Mouse (Mus musculus) kidney, postnatal 0 days (tissue): ENCODE data around the gene Lamtor2. TPM values are rescaled to one million over a fixed set of nuclear protein-coding genes. Genes with fewer than 3 reads are reported as not detected.

Experiments
- ATAC-seq: fragments of 200-750 bp; cut with Nextera tagmentation; replicated peaks from 2 replicates; pipeline ENCODE4 v1.8.0; 2017; ENCODE audit warnings: low read depth, moderate number of reproducible peaks, moderate TSS enrichment, moderate library complexity; ENCODE audit not compliant: low FRiP score
- DNase-seq: peaks from one replicate; pipeline ENCODE4 v3.0.0-alpha.2; 2016; ENCODE audit warnings: low spot score
- H3K27ac ChIP-seq: fragments of 300-500 bp; sonication (generic); 2 replicates; pipeline ENCODE4 v1.5.1; 2014; ENCODE audit warnings: mild to moderate bottlenecking
- H3K27me3 ChIP-seq: fragments of 300-500 bp; sonication (generic); 2 replicates; pipeline ENCODE4 v1.6.1; 2014; ENCODE audit warnings: low read length, mixed read lengths; ENCODE audit not compliant: insufficient read depth
- H3K36me3 ChIP-seq: fragments of 300-500 bp; sonication (generic); 2 replicates; pipeline ENCODE4 v1.6.1; 2014; ENCODE audit warnings: low read length, mixed read lengths; ENCODE audit not compliant: insufficient read depth
- H3K4me1 ChIP-seq: fragments of 300-500 bp; sonication (generic); replicated peaks from 2 replicates; pipeline ENCODE4 v1.6.1; 2014; ENCODE audit warnings: antibody characterized with exemption, low read length, mixed read lengths; ENCODE audit not compliant: insufficient read depth
- H3K4me2 ChIP-seq: fragments of 300-500 bp; sonication (generic); 2 replicates; pipeline ENCODE4 v1.6.1; 2014; ENCODE audit warnings: mild to moderate bottlenecking, low read length, moderate library complexity, mixed read lengths
- H3K4me3 ChIP-seq: fragments of 300-500 bp; sonication (generic); replicated peaks from 2 replicates; pipeline ENCODE4 v1.5.1; 2014; ENCODE audit warnings: low read depth, low read length
- H3K9ac ChIP-seq: fragments of 300-500 bp; sonication (generic); 2 replicates; pipeline ENCODE4 v1.6.1; 2014; ENCODE audit warnings: low read depth, low read length
- H3K9me3 ChIP-seq: fragments of 300-500 bp; sonication (generic); replicated peaks from 2 replicates; pipeline ENCODE4 v1.6.1; 2016; ENCODE audit warnings: low read length, inconsistent platforms, mixed read lengths
- CTCF ChIP-seq: IDR thresholded peaks from 2 replicates; pipeline ENCODE4 v1.5.1; 2016; ENCODE audit warnings: antibody characterized with exemption, low read depth, mild to moderate bottlenecking, moderate library complexity
- WGBS: fragments of 180-500 bp; shearing (Covaris S2); extraction: QIAGEN DNeasy Blood & Tissue Kit; methylation state at CpG from one replicate; pipeline ENCODE4 v1.1.7; 2014; 5-methylcytosine and 5-hydroxymethylcytosine counted together
- polyA plus RNA-seq: library from polyadenylated mRNA; unstranded; fragments of >200 nt; fragmentation: Nextera tagmentation; extraction: Ambion mirVana; gene quantifications from 2 replicates; pipeline ENCODE4 v1.2.1, GENCODE M21; 2015

The Lamtor2 gene
- polyA plus RNA-seq, 1 experiment from 2014 or later, result 173 TPM

DNA sequence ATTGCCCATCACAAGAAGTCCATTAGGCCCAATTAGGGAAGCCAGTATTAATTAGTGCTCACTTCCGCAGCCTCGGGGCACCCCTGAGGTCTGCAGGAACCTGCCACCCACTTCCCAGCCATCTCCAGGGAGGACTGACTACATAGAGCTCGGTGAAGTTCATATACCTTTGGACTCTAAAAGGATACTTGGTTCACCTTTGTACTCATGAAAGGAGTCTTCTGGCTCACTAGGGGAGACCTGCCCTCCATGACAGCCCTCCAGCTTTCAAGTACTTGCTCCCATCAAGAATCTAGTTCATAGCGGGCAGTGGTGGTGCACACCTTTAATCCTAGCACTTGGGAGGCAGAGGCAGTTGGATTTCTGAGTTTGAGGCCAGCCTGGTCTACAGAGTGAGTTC, 34.5 kb downstream of the Lamtor2 start:
- Histone ChIP-seq H3K27ac (no peak overlapping the region), H3K9me3 (no peaks in the 10 kb centered on the region), H3K4me1 (no peaks in the 10 kb centered on the region), H3K4me3 (no peak overlapping the region), H3K9ac (no peak overlapping the region), H3K27me3 (no peaks in the 10 kb centered on the region), H3K4me2 (no peak overlapping the region), H3K36me3 (no peaks in the 10 kb centered on the region)
- no peak for DNase-seq
- whole genome bisulfite sequencing, result 69% methylated on average over 4 of the region's 4 CpGs
- TF ChIP-seq CTCF, result no peak
- no peak for ATAC-seq

DNA sequence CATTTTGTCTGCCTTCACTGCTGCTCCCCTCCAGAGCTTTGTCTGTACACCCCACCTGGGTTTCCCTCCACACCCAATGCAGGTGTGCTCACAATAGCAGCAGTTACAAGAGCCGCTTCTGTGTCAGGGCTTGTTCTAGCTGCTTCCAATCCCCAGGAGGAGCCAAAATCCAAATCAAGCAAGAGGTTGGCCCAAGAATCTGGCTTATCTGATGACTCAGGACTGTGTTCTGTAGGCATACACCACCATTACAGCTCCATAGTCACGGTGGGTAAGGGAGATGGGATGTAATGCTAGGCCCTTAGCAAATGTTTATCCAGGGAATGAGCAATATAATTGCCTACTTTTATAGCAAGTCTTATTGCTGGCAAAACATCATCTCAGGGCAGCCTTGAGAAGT, 36.5 kb downstream of the Lamtor2 start:
- Histone ChIP-seq H3K9ac (no peak overlapping the region), H3K4me3 (no peak overlapping the region), H3K27ac (no peak overlapping the region), H3K36me3 (no peaks in the 10 kb centered on the region), H3K9me3 (no peaks in the 10 kb centered on the region), H3K4me1 (peaks cover 11% of the 10 kb centered on the region; the same call in 1 of the 2 replicates), H3K4me2 (no peak overlapping the region), H3K27me3 (no peaks in the 10 kb centered on the region)
- no peak for ATAC-seq
- TF ChIP-seq CTCF, result no peak
- no peak for DNase-seq
- WGBS, result 70% methylated on average over 2 of the region's 2 CpGs

DNA sequence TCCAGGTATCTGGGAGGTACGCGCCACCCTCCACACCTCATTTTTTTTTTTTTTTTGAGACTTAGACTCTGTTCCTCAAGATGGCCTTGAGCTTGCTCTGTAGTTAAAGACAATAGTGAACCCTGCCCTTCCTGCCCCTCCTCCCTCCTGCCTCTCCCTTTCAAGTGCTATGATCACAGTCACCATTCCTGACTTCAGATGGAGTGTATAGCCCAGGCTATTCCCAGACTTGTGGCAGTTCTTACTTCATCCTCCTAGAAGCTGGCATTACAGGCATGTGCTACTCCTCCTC, 37.8 kb downstream of the Lamtor2 start:
- DNase-seq (no peak), ATAC-seq (no peak)
- no peak for TF ChIP-seq CTCF
- no peak overlapping the region for H3K9ac ChIP-seq
- WGBS, result 100% methylated on average over 2 of the region's 2 CpGs
- H3K27ac ChIP-seq, result no peak overlapping the region
- peaks cover 20% of the 10 kb centered on the region; the same call in 1 of the 2 replicates for H3K4me1 ChIP-seq
- H3K27me3 ChIP-seq, result no peaks in the 10 kb centered on the region
- H3K4me2 ChIP-seq, result no peak overlapping the region
- no peaks in the 10 kb centered on the region for H3K9me3 ChIP-seq
- H3K36me3 ChIP-seq, result no peaks in the 10 kb centered on the region
- H3K4me3 ChIP-seq, result no peak overlapping the region

DNA sequence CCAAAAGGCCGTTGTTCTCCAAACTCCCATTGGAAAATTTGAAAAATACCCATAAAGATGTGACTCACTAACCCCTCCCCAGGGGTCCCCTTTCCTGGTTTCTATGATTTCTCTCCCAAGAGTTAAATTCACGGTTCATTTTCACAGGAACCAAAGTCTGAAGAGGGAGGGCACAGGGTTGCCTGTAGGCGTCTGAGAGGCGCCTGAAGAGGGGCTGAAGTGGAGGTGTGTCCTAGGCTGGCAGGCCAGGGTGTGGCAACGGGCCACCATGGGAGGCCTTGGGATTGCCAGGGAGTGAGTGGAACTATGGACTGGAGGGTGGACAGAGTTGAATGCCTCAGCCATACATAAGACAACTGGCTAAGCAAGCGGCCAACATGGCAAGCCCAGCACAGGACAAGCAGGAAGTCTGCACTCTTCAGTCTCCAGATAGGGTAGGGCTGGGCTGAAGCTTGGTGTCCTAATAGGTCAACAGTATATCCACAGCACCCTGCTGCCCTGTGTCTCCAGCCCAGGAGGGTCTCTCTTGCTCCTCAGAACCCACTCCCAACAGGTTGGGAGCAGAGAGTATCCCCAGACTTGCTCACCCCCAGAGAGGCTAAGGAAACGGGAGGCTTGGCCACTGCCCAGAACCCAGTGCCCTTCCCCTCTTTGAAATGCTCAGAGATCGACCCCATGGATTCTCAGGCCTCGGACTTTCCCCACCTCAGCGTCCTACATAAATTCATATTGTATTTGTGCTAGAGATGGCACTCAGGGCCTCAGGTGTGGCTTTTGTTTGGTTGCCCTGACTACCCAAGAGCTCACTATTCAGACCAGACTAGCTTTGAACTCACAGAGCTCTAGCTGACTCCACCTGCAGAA, 38.4 kb downstream of the Lamtor2 start:
- no peak overlapping the region for H3K4me3 ChIP-seq
- TF ChIP-seq CTCF, result no peak
- H3K4me1 ChIP-seq, result peaks cover 20% of the 10 kb centered on the region
- H3K27me3 ChIP-seq, result no peaks in the 10 kb centered on the region
- no peak overlapping the region for H3K27ac ChIP-seq
- no peaks in the 10 kb centered on the region for H3K36me3 ChIP-seq
- no peaks in the 10 kb centered on the region for H3K9me3 ChIP-seq
- DNase-seq (no peak), ATAC-seq (no peak)
- WGBS, result 75% methylated on average over 10 of the region's 10 CpGs
- no peak overlapping the region for H3K9ac ChIP-seq
- no peak overlapping the region for H3K4me2 ChIP-seq

DNA sequence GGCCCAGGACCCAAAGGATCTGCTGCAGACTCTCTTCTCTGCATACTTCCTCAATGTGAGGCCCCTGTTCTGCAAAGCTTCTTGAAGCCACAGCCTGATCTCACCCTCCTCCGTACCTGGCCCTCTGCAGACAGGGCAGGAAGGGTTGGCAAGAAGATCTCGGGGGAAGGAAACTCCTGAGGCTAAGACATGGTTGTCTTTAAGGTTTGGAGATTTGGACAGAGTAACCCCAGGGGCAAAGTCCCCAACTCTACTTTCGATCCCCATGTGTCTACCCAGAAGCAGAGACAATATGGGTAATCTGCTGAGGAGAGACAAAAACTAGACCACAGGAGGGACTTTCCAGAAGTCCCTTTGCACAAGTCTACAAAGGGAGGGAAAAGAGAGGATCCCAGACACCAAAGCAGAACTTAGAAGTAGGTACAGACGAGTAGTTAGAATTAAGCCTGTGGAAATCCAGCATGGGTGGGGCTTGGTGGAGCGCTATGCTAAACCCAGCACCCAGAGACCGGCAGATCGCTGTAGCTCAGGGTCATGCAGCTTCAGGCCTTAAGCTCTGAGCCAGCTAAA, 39.2 kb downstream of the Lamtor2 start:
- Histone ChIP-seq H3K27me3 (no peaks in the 10 kb centered on the region), H3K36me3 (no peaks in the 10 kb centered on the region), H3K9me3 (no peaks in the 10 kb centered on the region), H3K9ac (no peak overlapping the region), H3K27ac (no peak overlapping the region), H3K4me1 (peaks cover 23% of the 10 kb centered on the region), H3K4me3 (no peak overlapping the region), H3K4me2 (no peak overlapping the region)
- DNase-seq, result no peak
- no peak for ATAC-seq
- 75% methylated on average over 7 of the region's 7 CpGs for WGBS
- TF ChIP-seq CTCF, result no peak

DNA sequence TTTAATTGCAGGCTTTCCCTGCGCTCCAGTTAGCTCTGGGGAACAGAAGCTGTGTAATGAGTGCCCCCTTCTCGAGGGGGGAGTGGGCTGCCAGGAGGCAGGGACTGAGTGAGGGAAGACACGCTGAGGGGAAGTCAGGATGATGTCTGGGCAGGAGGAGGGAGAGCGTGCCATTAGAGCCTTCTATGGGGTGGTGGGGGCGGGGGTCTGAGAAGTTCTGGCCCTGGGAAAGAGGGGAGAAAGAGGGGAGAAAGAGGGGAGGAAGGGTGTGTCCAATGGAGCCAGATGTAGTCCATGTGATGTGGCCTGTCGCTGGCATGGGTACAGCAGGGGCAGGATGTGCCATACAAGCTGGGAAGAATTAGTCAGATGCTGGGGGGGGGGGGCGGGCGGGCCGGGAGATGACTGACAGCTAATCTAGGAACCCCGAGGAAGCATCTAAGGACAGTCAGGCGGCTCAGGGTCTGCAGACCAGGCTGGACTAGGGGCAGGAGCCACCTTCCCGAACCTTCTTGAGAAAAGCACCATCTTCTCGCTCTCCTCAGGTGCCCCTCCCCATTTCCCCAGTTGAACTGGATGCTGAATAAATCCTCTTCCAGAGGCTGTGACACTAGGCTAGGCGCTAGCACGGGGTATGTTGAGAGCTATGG, 39.9 kb downstream of the Lamtor2 start:
- no peaks in the 10 kb centered on the region for H3K9me3 ChIP-seq
- no peak overlapping the region for H3K4me3 ChIP-seq
- H3K27me3 ChIP-seq, result no peaks in the 10 kb centered on the region
- no peaks in the 10 kb centered on the region for H3K36me3 ChIP-seq
- ATAC-seq, result no peak
- no peak overlapping the region for H3K9ac ChIP-seq
- H3K27ac ChIP-seq, result peak overlapping the region; percentile 3; the same call in 1 of the 2 replicates
- peaks cover 23% of the 10 kb centered on the region for H3K4me1 ChIP-seq
- TF ChIP-seq CTCF, result no peak
- no peak for DNase-seq
- no peak overlapping the region; the same call in 1 of the 2 replicates for H3K4me2 ChIP-seq
- WGBS, result 40% methylated on average over 12 of the region's 15 CpGs
